Mouse (Mus musculus) liver (tissue): ENCODE measurements at regions not wholly inside any gene's neighbourhood (a gene's known extent, or its start where the extent isn't known, plus 50 kb on each side); places are given as distances from the start of the nearest gene placed in this dataset.

ENCODE experiments used
- DNase-seq: peaks from one replicate; pipeline ENCODE4 v3.0.0-alpha.2; 2020; ENCODE audit warnings: mixed read lengths

DNA sequence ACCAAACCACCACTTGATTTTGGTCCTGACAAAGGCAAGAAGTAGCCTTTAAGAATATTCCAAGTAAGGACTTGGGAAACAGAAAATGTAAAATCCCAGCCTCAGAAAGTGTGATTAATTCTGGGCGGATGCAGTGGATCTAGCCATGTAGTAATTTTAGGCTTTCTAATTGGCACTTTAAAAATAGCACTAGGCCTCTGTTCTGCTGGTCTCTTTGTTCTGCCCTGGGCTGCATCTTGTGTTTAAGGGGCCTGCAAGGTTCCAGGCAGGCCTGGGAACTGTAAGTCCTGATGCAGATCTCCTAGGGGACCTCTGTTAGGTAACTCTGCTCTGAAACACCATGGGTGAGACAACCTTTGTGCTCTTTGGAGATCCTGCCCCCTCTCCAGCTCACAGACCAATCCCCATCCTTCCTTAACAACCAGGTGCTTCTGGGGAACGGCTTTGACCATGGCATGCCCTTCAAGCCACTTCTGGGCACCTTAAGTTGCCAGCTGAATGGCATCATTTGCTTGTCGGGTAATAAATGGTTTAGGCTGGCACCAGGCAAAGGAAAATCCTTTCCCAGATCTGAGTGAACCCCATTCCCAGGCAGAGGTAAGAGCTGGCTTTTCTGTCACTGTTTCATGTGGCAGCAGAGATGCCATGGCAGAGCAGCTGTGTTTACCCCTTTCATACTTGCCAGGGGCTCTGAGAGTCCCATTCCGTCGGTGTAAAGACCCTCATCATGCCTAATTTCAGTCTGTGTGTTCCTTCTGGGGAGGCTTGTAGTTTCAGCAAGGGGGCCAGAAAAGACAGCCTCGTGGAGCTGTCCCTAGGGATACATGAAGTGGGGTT is 115.3 kb upstream of the Peli2 start:
- no peak for DNase-seq

GRCm38 (mm10) chr14:48005929-48006309 is 114.7 kb upstream of the Peli2 start:
- no peak for DNase-seq

DNA sequence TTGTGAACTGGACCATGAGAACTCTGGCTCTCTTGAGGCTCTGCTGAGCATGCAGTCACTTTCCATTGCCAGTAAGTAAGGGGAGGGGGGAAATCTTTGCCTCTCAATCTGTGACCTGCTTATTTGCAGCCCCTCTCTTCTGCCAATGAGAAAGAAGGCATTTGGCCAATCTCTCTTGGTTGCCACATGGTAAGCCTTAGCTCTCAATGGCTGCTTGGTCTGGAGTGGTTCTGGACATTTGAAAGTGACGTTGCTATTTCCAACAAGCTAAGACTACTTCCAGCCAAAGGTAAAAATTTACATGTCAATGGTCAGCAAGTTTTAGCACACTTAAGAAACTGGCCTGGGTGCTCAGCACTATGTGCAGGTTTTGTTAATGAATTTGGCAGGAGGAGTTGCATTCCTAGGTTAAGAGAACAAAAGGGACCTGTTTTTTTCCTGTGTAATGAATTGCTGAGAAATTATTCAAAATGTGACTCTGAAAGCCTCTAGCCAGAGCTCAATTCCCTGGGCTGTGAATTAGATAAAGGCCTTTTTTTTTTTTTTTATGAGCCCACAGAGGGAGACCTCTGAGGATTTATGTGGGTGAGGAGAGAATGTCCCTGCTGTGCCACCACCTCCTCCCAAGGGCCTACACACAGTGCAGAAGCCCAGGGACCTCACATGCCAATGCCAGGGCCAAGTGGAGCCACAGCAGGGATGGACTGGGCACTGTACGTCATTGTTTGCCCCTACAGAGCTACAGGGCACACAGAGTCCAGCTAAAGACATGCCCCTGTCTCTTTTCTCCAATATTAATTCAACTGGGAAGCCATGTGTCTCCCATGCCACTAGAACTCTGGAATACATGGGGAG is 108.0 kb upstream of the Peli2 start:
- DNase-seq: no peak

DNA sequence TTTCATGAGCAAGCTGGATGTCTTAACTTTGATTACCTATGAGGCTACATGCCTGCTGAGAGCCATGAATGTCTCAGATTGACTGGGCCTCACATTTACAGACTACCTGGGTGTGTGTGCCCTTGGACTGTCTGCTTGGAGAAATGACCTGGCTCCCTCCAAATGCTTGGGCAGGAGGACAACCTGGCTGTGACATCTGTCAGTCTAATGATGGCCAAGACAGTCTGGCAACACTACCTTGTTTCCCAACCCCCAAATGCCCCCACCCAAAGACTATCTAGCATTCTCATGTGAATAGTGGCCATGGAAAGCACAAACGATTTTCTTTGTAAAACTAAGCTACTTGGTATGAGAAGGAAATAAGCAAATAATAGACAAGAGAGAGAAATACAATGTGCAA is 107.2 kb upstream of the Peli2 start:
- no peak for DNase-seq

DNA sequence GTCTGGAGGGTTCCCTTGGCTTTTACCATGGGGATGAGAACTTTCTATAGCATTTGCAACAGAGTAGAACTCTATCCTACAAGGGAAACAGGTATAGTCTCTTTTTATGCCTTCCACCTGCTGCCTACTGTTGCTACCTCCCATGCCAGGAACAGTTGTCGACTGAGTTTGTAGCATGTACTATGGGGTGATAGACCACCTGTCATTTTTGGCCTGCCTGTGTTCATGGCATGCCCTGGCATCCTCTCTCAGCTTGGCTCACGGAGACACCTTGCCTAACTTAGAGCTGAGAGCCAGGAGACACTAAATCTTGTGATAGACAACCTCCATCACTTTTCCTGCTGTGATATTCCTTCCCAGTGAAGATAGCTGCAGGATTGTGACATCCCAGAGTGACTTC is 105.8 kb upstream of the Peli2 start:
- no peak for DNase-seq

DNA sequence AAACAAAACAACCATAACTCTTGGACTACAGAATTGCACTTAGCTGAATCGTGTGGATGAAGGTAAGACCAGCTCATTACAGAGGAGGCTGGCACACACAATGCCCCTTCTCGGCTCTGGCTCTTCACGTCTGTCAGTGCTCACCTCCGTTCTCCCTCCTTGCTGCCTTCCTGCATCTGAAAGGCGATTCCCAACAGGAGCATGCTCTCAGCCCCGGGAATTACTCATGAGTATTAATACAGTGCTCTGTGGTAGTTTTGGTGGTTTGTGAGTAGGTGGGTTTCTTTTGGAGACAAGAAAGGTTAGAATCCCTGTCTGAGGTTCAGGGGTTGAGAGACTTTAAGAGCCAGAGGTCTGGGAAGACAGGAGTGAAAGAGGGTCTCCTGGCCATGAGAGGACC is 102.7 kb upstream of the Peli2 start:
- DNase-seq: no peak

DNA sequence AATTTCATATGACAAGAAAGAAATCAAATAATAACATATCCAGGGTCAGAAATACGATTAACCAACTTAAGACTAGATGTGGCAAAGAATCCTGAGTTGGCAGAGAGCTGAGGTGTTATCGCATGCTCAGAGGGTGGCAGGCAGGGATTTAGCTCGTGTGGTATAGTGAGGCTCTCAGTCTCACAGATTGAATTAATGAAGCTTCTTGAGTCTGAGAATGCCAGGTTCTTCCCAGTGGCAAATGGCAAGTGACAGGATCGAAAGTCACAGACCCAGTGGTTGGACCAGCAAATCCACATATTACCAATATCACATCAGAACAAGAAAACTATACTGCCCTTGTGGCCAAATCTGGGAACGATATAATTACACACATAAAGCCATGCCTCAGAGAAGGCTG is 101.3 kb upstream of the Peli2 start:
- DNase-seq: no peak

DNA sequence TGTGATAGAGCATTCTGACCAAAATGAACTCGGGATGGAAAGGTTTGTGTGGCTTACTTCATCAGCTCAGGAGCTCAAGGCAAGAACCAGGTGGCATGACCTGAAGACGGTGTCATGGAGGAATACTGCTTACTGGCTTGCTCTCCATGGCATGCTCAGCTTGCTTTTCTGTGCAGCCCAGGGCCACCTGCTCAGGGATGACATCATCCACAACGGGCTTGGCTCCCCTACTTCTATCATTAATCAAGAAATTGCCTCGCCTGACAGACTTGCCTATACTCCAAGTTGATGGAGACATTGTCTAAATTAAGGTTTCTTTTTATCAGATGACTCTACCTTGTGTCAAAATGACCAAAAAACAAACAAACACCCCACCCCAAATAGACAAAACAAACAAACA is 98.4 kb upstream of the Peli2 start:
- no peak for DNase-seq

DNA sequence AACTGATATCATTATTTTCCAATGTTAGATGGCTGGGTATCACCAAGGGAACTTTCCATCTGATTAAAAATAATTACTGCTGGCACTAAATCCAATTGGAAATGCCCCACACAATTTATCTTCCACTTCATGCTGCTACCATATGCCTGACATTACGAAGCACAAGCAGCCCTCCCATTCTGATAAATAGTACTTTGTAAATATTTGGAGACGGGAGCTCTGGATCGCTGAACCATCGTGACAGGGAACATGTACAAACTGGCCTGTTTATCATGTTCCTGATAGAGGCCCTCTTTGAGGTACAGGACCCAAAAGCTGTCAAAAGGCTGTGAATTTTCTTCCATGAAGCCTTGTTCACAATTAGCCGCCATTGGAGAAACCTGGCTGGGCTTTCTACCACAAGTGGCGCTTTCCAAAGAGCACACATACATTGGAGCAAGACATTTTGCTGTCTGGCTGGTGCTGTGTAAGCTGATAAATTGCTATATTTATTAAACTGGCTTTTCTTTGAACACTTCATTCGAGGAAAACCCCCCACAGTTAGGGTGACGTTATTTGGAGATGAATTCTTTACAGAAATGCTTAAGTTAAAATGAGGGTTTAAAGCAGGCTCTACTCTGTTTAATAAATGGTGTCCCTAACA is 96.5 kb upstream of the Peli2 start:
- DNase-seq: no peak

DNA sequence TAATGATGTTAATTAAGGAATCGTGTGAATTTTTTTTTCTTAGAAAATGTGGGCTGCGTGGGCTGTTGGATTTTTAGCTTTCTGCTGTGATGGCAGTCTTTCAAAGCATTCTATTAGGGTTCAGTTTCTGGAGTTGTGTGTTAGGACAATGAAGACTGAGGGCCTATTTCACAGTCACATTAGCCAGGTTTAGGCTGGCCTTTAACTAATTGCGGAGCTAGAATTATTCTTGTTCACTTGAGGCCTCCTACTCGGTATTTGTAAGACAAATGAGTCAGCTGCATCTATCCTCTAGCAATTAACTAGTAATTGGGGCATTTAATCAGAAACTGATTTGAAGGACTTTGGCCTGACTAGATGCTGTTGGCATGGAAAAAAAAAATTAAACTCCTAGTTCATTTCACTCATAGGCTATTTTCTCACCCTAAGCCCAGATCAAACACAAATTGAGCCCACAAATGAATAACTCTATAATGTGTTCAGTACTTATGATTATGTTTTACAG is 81.3 kb upstream of the Peli2 start:
- no peak for DNase-seq

DNA sequence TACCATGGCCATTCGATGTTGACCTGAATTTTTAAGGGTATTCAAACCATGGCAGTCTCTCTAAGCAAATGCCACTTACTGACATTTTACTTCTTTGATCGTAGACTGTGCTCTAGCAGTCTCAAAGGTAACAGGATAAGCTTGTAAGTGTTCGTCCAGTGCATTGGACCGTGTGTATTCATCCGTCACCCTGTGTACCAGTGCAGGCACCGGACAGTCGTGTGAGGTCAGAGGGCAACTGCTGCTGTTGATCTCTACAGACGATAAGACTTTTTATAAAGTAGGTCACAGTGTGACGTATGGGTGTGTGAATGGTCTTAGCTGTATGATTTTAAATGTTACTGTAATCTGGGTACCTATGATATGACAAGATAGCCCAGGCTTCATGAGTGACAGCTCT is 74.5 kb upstream of the Peli2 start:
- no peak for DNase-seq

DNA sequence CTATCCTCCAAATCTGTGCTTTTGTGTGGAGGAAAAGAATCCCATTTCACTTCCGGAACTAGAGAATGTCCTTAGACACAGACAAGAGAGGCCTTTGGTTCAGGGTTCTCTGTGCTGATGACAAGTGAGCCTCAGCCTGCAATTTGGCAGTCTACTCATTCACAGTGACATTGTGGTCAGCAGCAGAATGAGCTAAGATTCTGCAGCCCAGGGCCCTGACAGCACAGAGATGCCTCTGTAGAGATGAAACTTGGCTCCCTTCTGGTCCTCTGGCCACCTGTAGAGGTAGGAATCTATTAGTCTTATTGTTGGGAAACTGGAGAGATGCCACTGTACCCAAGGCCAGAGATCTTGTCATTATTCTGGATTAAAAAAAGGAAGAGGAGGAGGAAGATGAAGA is 73.8 kb upstream of the Peli2 start:
- DNase-seq: no peak

DNA sequence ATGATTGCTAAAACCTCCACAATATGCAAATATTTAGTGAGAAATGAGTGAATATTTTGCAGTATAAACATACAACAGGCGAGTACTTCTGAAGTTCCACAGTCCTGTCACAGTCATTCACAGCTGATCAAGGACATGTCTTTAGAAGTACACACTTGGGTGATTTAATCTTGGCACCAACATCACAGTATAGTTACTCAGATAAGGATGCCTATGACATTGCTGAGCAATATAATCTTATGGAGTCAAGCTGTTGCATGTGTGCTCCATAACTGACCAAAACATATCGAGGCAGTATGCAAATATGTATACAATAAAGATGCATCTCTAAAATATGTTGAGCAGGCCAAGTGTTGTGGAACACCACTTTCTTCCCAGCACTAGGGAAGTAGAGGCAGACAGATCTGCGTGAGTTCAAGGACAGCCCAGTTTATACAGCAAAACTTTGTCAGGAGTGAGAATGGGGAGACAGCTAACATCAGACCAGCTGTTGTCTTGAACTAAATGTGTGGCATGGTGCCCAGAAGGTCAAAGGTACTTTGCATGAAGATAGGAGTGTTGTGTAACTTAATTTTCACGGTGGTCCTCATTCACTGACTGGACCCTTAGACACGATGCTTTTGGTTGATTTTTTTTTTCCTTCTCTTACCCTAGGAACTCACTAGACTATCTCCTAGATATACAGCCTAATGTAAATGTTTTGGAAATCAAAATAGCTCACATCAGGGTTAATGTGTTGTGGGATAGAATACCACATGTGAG is 70.7 kb upstream of the Peli2 start:
- DNase-seq: no peak

DNA sequence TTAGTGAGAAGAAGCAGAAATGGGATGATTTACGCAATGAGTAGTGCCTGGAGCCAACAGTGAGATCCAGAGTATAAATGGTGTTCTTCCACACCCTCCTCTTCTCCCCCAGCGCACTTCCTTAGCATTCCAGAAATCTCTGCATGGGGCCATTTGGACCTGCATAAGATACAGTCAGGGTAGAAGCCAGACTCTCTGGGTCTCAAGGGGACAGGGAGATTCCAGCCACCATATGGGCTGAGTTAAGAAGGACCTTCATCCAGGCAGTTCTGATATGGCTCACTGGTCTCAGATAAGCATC is 70.2 kb upstream of the Peli2 start:
- no peak for DNase-seq

DNA sequence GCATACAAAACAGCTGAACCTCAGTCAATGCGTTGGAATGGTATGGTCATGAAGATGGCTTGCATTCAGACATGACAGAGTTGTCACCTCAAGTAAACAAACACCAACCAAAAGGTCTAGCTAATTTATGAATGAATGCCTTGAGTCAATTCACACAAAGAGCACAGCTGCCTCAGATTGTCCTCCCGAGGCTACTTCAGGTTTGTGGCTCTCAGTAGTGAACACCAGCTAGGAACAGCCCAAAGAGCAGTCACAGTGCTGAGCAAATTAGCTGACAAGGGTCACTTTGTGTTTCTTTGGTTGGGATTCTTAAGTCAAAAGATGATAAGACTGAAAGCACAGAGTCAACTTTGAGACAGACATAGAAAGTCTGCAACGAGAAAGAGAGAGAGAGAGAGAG is 68.7 kb upstream of the Peli2 start:
- no peak for DNase-seq

- DNase-seq: no peak
Observed at GRCm38 (mm10) chr14:48052405-48052804, 68.2 kb upstream of the Peli2 start.

GRCm38 (mm10) chr14:48053151-48053550 is 67.5 kb upstream of the Peli2 start:
- no peak for DNase-seq

DNA sequence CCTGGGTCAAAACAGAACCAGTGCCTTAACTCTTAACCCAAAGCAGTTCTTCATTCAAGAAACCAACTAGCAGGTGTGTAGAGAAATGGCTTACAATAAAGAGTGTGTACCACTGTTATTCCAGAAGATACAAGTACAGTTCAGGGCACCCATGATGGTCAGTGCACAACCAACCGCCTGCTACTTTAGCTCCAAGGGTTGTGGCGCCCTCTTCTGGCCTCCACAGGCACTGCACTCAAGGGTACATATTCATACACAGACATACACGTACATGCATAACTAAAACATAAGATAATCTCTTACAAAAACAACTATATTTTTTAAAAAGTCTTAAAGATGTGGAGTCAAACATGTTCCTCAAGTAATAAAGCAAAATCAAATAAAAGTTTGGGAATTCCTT is 65.9 kb upstream of the Peli2 start:
- no peak for DNase-seq

- no peak for DNase-seq
Observed at GRCm38 (mm10) chr14:48055861-48056260, 64.8 kb upstream of the Peli2 start.

- no peak for DNase-seq
Observed at GRCm38 (mm10) chr14:48058234-48058868, 62.3 kb upstream of the Peli2 start.

- DNase-seq: no peak
Observed at GRCm38 (mm10) chr14:48059664-48060455, 60.8 kb upstream of the Peli2 start.

DNA sequence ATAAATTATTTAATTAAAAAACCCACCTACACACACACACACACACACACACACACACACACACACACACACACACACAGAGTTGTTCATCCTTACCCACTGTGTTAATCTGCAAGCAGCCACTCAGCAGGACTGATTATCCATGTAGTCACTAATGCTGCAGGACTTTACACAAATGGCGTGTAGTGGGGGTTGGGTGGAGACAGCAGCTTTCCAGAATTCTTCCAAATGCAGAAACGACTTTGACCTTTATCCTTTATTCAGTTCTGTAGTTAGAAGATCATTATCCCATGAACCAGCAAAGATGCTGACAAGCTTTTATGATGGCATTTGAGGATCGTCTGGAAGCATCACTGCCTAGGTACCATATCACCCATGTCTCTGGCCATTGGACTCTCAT is 52.0 kb upstream of the Peli2 start:
- no peak for DNase-seq
